Mouse (Mus musculus) embryonic fibroblast, embryonic 13.5 days (primary cell): Measurements from ENCODE around the gene Espl1. TPM values are rescaled to one million over a fixed set of nuclear protein-coding genes. Genes with fewer than 3 reads are reported as not detected.
A peak's percentile ranks its signal among the peaks of the same experiment; 100 is the strongest.

Experiments
- H3K27ac ChIP-seq: 2 replicates; pipeline ENCODE4 v1.5.1; 2012; ENCODE audit warnings: low read length, control low read depth, inconsistent platforms; ENCODE audit not compliant: insufficient read depth
- H3K4me1 ChIP-seq: 2 replicates; pipeline ENCODE4 v1.6.1; 2011; ENCODE audit warnings: low read length; ENCODE audit not compliant: control insufficient read depth, insufficient read depth
- H3K4me3 ChIP-seq: 2 replicates; pipeline ENCODE4 v1.5.1; 2011; ENCODE audit warnings: mild to moderate bottlenecking, control low read depth, low read length; ENCODE audit not compliant: insufficient read depth
- CTCF ChIP-seq: IDR thresholded peaks from 2 replicates; pipeline ENCODE4 v1.5.1; 2011; ENCODE audit warnings: mild to moderate bottlenecking, control low read depth, low read length, moderate library complexity, borderline replicate concordance; ENCODE audit not compliant: insufficient read depth
- POLR2A ChIP-seq: IDR thresholded peaks from 2 replicates; pipeline ENCODE4 v1.6.1; 2011; ENCODE audit warnings: low read depth, mild to moderate bottlenecking, control low read depth, low read length, moderate library complexity
- polyA plus RNA-seq: library from polyadenylated mRNA; stranded (reverse); fragments of >200 nt; gene quantifications from 2 replicates; pipeline ENCODE4 v1.2.4, GENCODE M21; 2011; ENCODE audit warnings: low read depth; ENCODE audit not compliant: missing spikeins, insufficient read length

The Espl1 gene
- polyA plus RNA-seq, 1 experiment, result 14.5 TPM

- H3K4me1 ChIP-seq, result peaks cover 9% of the 10 kb centered on the region; the same call in 1 of the 2 replicates
- H3K4me3 ChIP-seq, result peak within 1 kb of the TSS; percentile 90
- TF ChIP-seq POLR2A (peak; percentile 69), CTCF (peak; percentile 88)
- peak within 1 kb of the TSS; percentile 71 for H3K27ac ChIP-seq
Observed at GRCm38 (mm10) chr15:102350138-102350941, 54.3 kb downstream of the Espl1 start, which contains the start of gene Aaas. Gene Aaas (minus strand): TSS chr15:102350771.

DNA sequence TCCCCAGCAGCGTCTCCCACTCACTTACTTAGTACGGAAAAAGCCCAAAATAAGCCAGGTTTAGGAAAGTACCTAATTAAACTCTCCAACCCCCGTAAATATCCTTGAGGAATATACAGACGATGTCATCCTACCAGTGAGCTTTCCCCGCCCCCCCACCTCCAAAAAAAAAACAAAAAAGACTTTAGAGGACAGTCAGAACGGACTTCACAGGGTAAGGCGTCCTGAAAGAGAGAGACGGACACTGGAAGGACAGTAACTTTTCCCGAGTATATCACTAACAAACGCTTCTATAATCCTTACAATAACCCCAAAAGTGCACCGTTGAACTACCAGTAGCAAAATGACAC lies 54.9 kb downstream of the Espl1 start:
- H3K4me3 ChIP-seq, result peak overlapping the region; percentile 55
- peak overlapping the region; percentile 65 for H3K27ac ChIP-seq
- H3K4me1 ChIP-seq, result peaks cover 9% of the 10 kb centered on the region; the same call in 1 of the 2 replicates
- TF ChIP-seq CTCF, result no peak
- no peak; the same call in 1 of the 2 replicates for TF ChIP-seq POLR2A

GRCm38 (mm10) chr15:102352177-102352576 lies 56.1 kb downstream of the Espl1 start:
- H3K4me1 ChIP-seq, result peaks cover 9% of the 10 kb centered on the region; the same call in 1 of the 2 replicates
- no peak overlapping the region for H3K4me3 ChIP-seq
- TF ChIP-seq POLR2A, result no peak
- no peak for TF ChIP-seq CTCF

GRCm38 (mm10) chr15:102353986-102354385 lies 57.9 kb downstream of the Espl1 start:
- TF ChIP-seq CTCF (no peak), POLR2A (no peak)
- H3K27ac ChIP-seq, result no peak overlapping the region
- H3K4me3 ChIP-seq, result no peak overlapping the region
- peaks cover 7% of the 10 kb centered on the region; the same call in 1 of the 2 replicates for H3K4me1 ChIP-seq

More at GRCm38 (mm10) chr15:102352177-102352576, 56.1 kb downstream of the Espl1 start:
- H3K27ac ChIP-seq, result no peak overlapping the region

DNA sequence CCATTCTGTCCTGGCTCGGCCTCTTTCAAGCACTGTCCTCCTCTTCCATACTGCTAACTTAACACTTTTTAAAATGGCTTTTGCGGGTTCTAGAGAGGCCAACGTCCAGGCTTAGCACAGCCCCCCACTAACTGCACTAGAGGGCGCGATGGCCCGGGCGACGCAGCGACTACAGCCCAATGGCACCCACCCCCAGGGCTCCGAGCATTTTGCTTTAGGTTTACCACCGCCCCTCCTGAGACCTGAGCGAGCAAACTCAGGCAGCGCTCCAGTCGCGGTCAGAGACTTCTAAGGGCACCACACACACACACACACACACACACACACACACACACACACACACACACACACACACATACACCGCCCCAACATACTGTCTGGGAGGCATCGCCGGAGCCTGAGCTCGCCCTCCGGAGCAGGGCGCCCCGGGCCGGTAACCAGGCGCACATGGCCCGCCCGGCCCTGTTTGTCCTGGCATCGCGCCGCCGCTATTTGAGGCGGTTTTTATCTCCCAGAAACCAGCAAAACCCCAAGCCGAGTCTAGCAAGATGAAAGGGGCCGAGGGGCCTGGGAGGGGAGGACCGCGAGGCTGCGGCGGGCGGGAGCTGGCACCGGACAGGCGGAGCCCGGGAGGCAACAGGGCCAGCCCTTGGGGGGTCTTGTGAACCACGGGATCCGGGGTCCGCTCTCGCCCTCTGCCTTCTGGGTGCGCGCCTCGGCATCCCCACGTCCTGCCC lies 59.2 kb downstream of the Espl1 start:
- TF ChIP-seq POLR2A (peak; percentile 45), CTCF (peak; percentile 8; the same call in 1 of the 2 replicates)
- H3K4me1 ChIP-seq, result peaks cover 6% of the 10 kb centered on the region; the same call in 1 of the 2 replicates
- no peak overlapping the region for H3K27ac ChIP-seq
- peak overlapping the region; percentile 30 for H3K4me3 ChIP-seq

GRCm38 (mm10) chr15:102355871-102356441 lies 59.9 kb downstream of the Espl1 start:
- Histone ChIP-seq H3K4me1 (peaks cover 6% of the 10 kb centered on the region; the same call in 1 of the 2 replicates), H3K4me3 (peak overlapping the region; percentile 30)
- no peak for TF ChIP-seq CTCF
- TF ChIP-seq POLR2A, result no peak

GRCm38 (mm10) chr15:102356501-102357325 lies 60.6 kb downstream of the Espl1 start:
- peaks cover 3% of the 10 kb centered on the region; the same call in 1 of the 2 replicates for H3K4me1 ChIP-seq
- no peak overlapping the region for H3K4me3 ChIP-seq
- no peak overlapping the region for H3K27ac ChIP-seq
- TF ChIP-seq POLR2A, result no peak
- no peak for TF ChIP-seq CTCF

More at GRCm38 (mm10) chr15:102355871-102356441, 59.9 kb downstream of the Espl1 start:
- no peak overlapping the region for H3K27ac ChIP-seq

- TF ChIP-seq CTCF (no peak), POLR2A (no peak)
- Histone ChIP-seq H3K4me3 (no peak overlapping the region), H3K27ac (no peak overlapping the region), H3K4me1 (peaks cover 3% of the 10 kb centered on the region; the same call in 1 of the 2 replicates)
Observed at GRCm38 (mm10) chr15:102358126-102358525, 62.1 kb downstream of the Espl1 start.

DNA sequence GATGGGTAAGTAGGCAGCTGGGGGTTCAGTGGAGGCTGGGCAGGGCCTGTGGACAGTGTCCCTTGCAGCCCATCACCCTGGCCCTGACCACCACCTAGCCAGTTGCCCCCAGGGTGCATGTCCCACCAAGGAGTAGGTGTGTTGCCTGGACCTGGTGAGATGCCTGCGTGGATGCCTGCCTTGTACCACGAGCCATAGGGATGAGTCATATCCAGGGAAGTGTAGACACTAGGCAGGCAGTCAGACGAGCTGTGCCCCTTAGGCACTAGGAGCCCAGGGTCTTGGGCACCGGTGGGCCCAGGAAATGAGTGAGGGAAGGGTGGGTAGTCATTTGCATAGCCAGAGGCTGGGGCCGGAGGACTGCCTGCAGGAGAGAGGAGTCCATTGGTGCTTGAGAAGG lies 62.8 kb downstream of the Espl1 start:
- Histone ChIP-seq H3K4me3 (no peak overlapping the region), H3K4me1 (peaks cover 3% of the 10 kb centered on the region; the same call in 1 of the 2 replicates), H3K27ac (no peak overlapping the region)
- TF ChIP-seq CTCF (no peak), POLR2A (no peak)
